In the genomic region with DNA sequence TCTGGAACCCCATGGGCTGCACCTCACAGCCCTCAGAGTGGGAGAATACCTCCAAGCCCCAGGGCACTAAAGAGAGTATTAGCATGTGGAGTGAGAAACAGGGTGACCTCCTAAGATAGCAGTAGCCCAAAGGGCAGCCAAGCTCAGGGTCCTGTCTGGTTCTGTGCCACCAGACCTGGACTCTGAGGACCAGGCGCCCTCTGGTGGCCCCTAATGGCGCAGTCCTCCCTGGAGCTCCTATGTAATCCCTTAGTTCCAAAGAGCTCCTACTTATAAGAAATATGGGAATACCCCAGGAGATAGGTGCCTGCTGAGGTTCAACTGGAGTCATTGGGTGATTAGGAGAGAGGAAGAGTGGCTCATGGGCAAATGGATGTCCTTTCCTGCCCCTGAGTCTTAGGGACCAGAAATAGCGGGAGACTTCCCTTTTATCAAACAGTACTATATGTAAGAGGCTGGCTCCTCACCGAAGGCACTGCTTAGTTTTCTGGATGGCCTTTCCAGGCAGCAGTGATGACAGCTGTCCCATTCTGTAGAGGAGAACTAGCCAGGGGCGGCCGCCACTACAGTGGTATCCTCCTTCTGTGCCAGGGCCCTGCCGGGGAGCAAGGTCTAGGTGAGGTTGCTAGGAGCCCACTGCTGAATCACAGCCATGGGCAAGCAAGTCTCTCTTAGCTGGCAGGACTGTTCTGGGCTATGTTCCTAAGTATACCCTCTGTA, we compare ENCODE assay signal across 9 mouse cellular contexts. TPM values are rescaled to one million over a fixed set of nuclear protein-coding genes. Genes with fewer than 3 reads are reported as not detected.
DNase-seq lines count a peak whose midpoint lies in the region; ATAC-seq and TF ChIP-seq lines count a peak whose summit lies in the region.
"Had no signal": no experiment of that assay in that cellular context is flagged by ENCODE, and none has a peak within 500 bp of the region (broad histone marks: within the 10 kb centered on the region; RNA-seq: fewer than 3 reads in every experiment).

No protein-coding gene starts in this region.

- H3K4me3 ChIP-seq in embryonic facial prominence, embryonic 13.5 days, result peak overlapping the region; percentile 78; the same call in 1 of the 2 replicates
- H3K4me3 ChIP-seq in heart, embryonic 12.5 days, result no peak overlapping the region
- H3K4me3 ChIP-seq in liver, embryonic 11.5 days (ENCODE audit: low read depth, low read length), result no peak overlapping the region
- peak overlapping the region; percentile 92; the same call in 1 of the 2 replicates for H3K4me3 ChIP-seq in neural tube, embryonic 13.5 days
- no peak overlapping the region for H3K4me3 ChIP-seq in thymus, adult 2 months (ENCODE audit: control insufficient read depth, insufficient read depth, low read length)
- H3K4me3 ChIP-seq: erythroblast, embryonic 14.5 days had no signal

- TF ChIP-seq POLR2A in thymus, adult 2 months (IDR thresholded peaks at IDR 0.05; ENCODE audit: control insufficient read depth, extremely low read depth, insufficient read depth, low read length, poor library complexity), result no peak

- 64% methylated on average over 7 of the region's 7 CpGs for whole genome bisulfite sequencing in embryonic facial prominence, embryonic 13.5 days
- 60% methylated on average over 7 of the region's 7 CpGs for WGBS in heart, embryonic 12.5 days
- WGBS in liver, embryonic 11.5 days, result 54% methylated on average over 7 of the region's 7 CpGs
- WGBS in neural tube, embryonic 13.5 days, result 65% methylated on average over 7 of the region's 7 CpGs
- 53% methylated on average over 7 of the region's 7 CpGs for WGBS in thymus, adult 2 months

- H3K9me3 ChIP-seq in embryonic facial prominence, embryonic 13.5 days, result no peaks in the 10 kb centered on the region
- H3K9me3 ChIP-seq in heart, embryonic 12.5 days (replicated peaks), result no peaks in the 10 kb centered on the region
- H3K9me3 ChIP-seq in liver, embryonic 11.5 days (ENCODE audit: control insufficient read depth, low read length), result no peaks in the 10 kb centered on the region
- H3K9me3 ChIP-seq in neural tube, embryonic 13.5 days, result no peaks in the 10 kb centered on the region

- peaks cover 9% of the 10 kb centered on the region; the same call in 1 of the 2 replicates for H3K27me3 ChIP-seq in embryonic facial prominence, embryonic 13.5 days
- peaks cover 54% of the 10 kb centered on the region for H3K27me3 ChIP-seq in heart, embryonic 12.5 days (replicated peaks)
- H3K27me3 ChIP-seq in liver, embryonic 11.5 days (replicated peaks; ENCODE audit: control insufficient read depth, insufficient read depth, low read length), result peaks cover 42% of the 10 kb centered on the region
- peaks cover 11% of the 10 kb centered on the region for H3K27me3 ChIP-seq in neural tube, embryonic 13.5 days
- peaks cover 8% of the 10 kb centered on the region; the same call in 1 of the 2 replicates for H3K27me3 ChIP-seq in thymus, adult 2 months (ENCODE audit: control insufficient read depth, insufficient read depth, low read length)

- H3K27ac ChIP-seq in embryonic facial prominence, embryonic 13.5 days, result no peak overlapping the region
- no peak overlapping the region for H3K27ac ChIP-seq in heart, embryonic 12.5 days (ENCODE audit: poor library complexity, severe bottlenecking)
- no peak overlapping the region for H3K27ac ChIP-seq in liver, embryonic 11.5 days (ENCODE audit: low read depth, low read length)
- H3K27ac ChIP-seq in neural tube, embryonic 13.5 days (replicated peaks), result no peak overlapping the region
- H3K27ac ChIP-seq in thymus, adult 2 months (ENCODE audit: control insufficient read depth, insufficient read depth, low read length), result no peak overlapping the region

- H3K4me2 ChIP-seq in embryonic facial prominence, embryonic 13.5 days, result peak overlapping the region; percentile 84
- peak overlapping the region; percentile 85 for H3K4me2 ChIP-seq in heart, embryonic 12.5 days
- H3K4me2 ChIP-seq in liver, embryonic 11.5 days, result no peak overlapping the region; the same call in 1 of the 2 replicates
- peak overlapping the region; percentile 70 for H3K4me2 ChIP-seq in neural tube, embryonic 13.5 days

- no peak for ATAC-seq in embryonic facial prominence, embryonic 13.5 days (ENCODE audit: insufficient number of reproducible peaks, insufficient read depth, low FRiP score, low TSS enrichment, low read depth)
- no peak for ATAC-seq in heart, embryonic 12.5 days (ENCODE audit: insufficient number of reproducible peaks, low FRiP score)
- ATAC-seq in liver, embryonic 11.5 days (replicated peaks; ENCODE audit: low FRiP score), result no peak
- ATAC-seq in neural tube, embryonic 13.5 days (ENCODE audit: low read depth), result 0 out of 2 replicates have a peak, but pooled peaks have one; percentile 20

- H3K36me3 ChIP-seq in embryonic facial prominence, embryonic 13.5 days, result no peaks in the 10 kb centered on the region
- peaks cover 6% of the 10 kb centered on the region; the same call in 1 of the 2 replicates for H3K36me3 ChIP-seq in heart, embryonic 12.5 days
- H3K36me3 ChIP-seq in liver, embryonic 11.5 days (ENCODE audit: control insufficient read depth, insufficient read depth, low read length), result no peaks in the 10 kb centered on the region
- H3K36me3 ChIP-seq in neural tube, embryonic 13.5 days, result 0 out of 2 replicates have a peak, but pooled peaks cover 11% of the 10 kb centered on the region
- H3K36me3 ChIP-seq in thymus, adult 2 months (ENCODE audit: control insufficient read depth, insufficient read depth, low read length), result no peaks in the 10 kb centered on the region

- peak; percentile 74; the same call in 1 of the 2 replicates for TF ChIP-seq CTCF in thymus, adult 2 months (IDR thresholded peaks at IDR 0.05; ENCODE audit: borderline replicate concordance, control insufficient read depth, extremely low read depth, insufficient read depth, low read length, poor library complexity)

- no peak overlapping the region for H3K9ac ChIP-seq in embryonic facial prominence, embryonic 13.5 days
- 0 out of 2 replicates have a peak overlapping the region, but pooled peaks have one; percentile 3 for H3K9ac ChIP-seq in heart, embryonic 12.5 days
- H3K9ac ChIP-seq in liver, embryonic 11.5 days (ENCODE audit: low read depth, low read length), result no peak overlapping the region
- H3K9ac ChIP-seq in neural tube, embryonic 13.5 days, result peak overlapping the region; percentile 97; the same call in 1 of the 2 replicates

- DNase-seq in B cell, adult 2 months, result peak; percentile 34 to 38
- DNase-seq in adrenal gland, postnatal 14 days, result peak; percentile 90
- peak; percentile 91 for DNase-seq in kidney, postnatal 10 days
- peak; percentile 63 for DNase-seq in liver, embryonic 11.5 days (ENCODE audit: low spot score)
- peak; percentile 70 for DNase-seq in thymus, adult 2 months

- peaks cover 38% of the 10 kb centered on the region for H3K4me1 ChIP-seq in embryonic facial prominence, embryonic 13.5 days
- H3K4me1 ChIP-seq in heart, embryonic 12.5 days (replicated peaks), result peaks cover 36% of the 10 kb centered on the region
- H3K4me1 ChIP-seq in liver, embryonic 11.5 days (replicated peaks; ENCODE audit: control insufficient read depth, insufficient read depth, low read length), result peaks cover 7% of the 10 kb centered on the region; the same call in 1 of the 2 replicates
- H3K4me1 ChIP-seq in neural tube, embryonic 13.5 days (replicated peaks), result peaks cover 63% of the 10 kb centered on the region
- H3K4me1 ChIP-seq in thymus, adult 2 months (replicated peaks; ENCODE audit: control insufficient read depth, insufficient read depth, low read length), result peaks cover 17% of the 10 kb centered on the region

RNA-seq across cellular contexts. Expression of gene Gpc1, which starts 2.7 kb away (rescaled TPM):
- total RNA-seq in adrenal gland, postnatal 14 days (2021), result 41.9 and 43.2 TPM in 2 replicates
- 58.5 and 66.1 TPM in 2 replicates for polyA plus RNA-seq in embryonic facial prominence, embryonic 13.5 days (2015; fragmentation: Nextera tagmentation; extraction: Ambion mirVana)
- 67.2 and 70.3 TPM in 2 replicates for polyA plus RNA-seq in heart, embryonic 12.5 days (2016; fragmentation: Nextera tagmentation; extraction: Ambion mirVana)
- polyA plus RNA-seq in liver, embryonic 11.5 days (2014; fragmentation: Nextera tagmentation; extraction: Ambion mirVana), result 14.5 and 15.2 TPM in 2 replicates
- polyA plus RNA-seq in neural tube, embryonic 13.5 days (2015; fragmentation: Nextera tagmentation; extraction: Ambion mirVana), result 59.4 and 64.3 TPM in 2 replicates
- 57.3 and 72.5 TPM in 2 replicates for polyA plus RNA-seq in thymus, adult 2 months (2012; rRNA removed)

Comparison
In these comparisons a context has a peak if more than half of its experiments do, and no peak if none do; other contexts are left out.
1. DNase-seq: peak in every context shown above with its lines; median percentile 91 in kidney, postnatal 10 days; 90 in adrenal gland, postnatal 14 days; 70 in thymus, adult 2 months; 63 in liver, embryonic 11.5 days; 36 in B cell, adult 2 months.
2. H3K4me3 ChIP-seq: peak in embryonic facial prominence, embryonic 13.5 days (single experiment) and neural tube, embryonic 13.5 days (single experiment); none in heart, embryonic 12.5 days (single experiment), liver, embryonic 11.5 days (single experiment) and thymus, adult 2 months (single experiment).
3. H3K9ac ChIP-seq: peak in heart, embryonic 12.5 days (single experiment) and neural tube, embryonic 13.5 days (single experiment); none in embryonic facial prominence, embryonic 13.5 days (single experiment) and liver, embryonic 11.5 days (single experiment).